Mouse (Mus musculus) midbrain, embryonic 16.5 days (tissue): Measurements from ENCODE around the gene Notum. TPM values are rescaled to one million over a fixed set of nuclear protein-coding genes. Genes with fewer than 3 reads are reported as not detected.

Experiments
- ATAC-seq: fragments of 200-750 bp; cut with Nextera tagmentation; 2 replicates; pipeline ENCODE4 v1.8.0; 2017; ENCODE audit warnings: moderate TSS enrichment
- H3K27ac ChIP-seq: fragments of 300-500 bp; sonication (generic); 2 replicates; pipeline ENCODE4 v1.5.1; 2014; ENCODE audit warnings: mild to moderate bottlenecking, low read length, mixed read lengths
- H3K27me3 ChIP-seq: fragments of 300-500 bp; sonication (generic); 2 replicates; pipeline ENCODE4 v1.6.1; 2014; ENCODE audit warnings: low read depth, low read length, mixed read lengths; ENCODE audit not compliant: control insufficient read depth, insufficient read depth
- H3K36me3 ChIP-seq: fragments of 300-500 bp; sonication (generic); 2 replicates; pipeline ENCODE4 v1.6.1; 2014; ENCODE audit warnings: mild to moderate bottlenecking, low read length, moderate library complexity, mixed read lengths; ENCODE audit not compliant: control insufficient read depth, insufficient read depth
- H3K4me1 ChIP-seq: fragments of 300-500 bp; sonication (generic); 2 replicates; pipeline ENCODE4 v1.6.1; 2014; ENCODE audit warnings: mild to moderate bottlenecking, low read length, mixed read lengths; ENCODE audit not compliant: control insufficient read depth, insufficient read depth
- H3K4me2 ChIP-seq: fragments of 300-500 bp; sonication (generic); 2 replicates; pipeline ENCODE4 v1.6.1; 2014; ENCODE audit warnings: mild to moderate bottlenecking, low read length, mixed read lengths
- H3K4me3 ChIP-seq: fragments of 300-500 bp; sonication (generic); 2 replicates; pipeline ENCODE4 v1.5.1; 2014; ENCODE audit warnings: low read depth, mild to moderate bottlenecking, low read length, moderate library complexity, mixed read lengths
- H3K9ac ChIP-seq: fragments of 300-500 bp; sonication (generic); 2 replicates; pipeline ENCODE4 v1.6.1; 2014; ENCODE audit warnings: low read depth, low read length, mixed read lengths
- H3K9me3 ChIP-seq: fragments of 300-500 bp; sonication (generic); replicated peaks from 2 replicates; pipeline ENCODE4 v1.6.1; 2014; ENCODE audit warnings: mild to moderate bottlenecking, low read length, mixed read lengths; ENCODE audit not compliant: control insufficient read depth, poor library complexity, severe bottlenecking
- WGBS: fragments of 180-500 bp; shearing (Covaris S2); extraction: QIAGEN DNeasy Blood & Tissue Kit; methylation state at CpG from one replicate; pipeline ENCODE4 v1.1.7; 2014; 5-methylcytosine and 5-hydroxymethylcytosine counted together
- polyA plus RNA-seq: library from polyadenylated mRNA; unstranded; fragments of >200 nt; fragmentation: Nextera tagmentation; extraction: Ambion mirVana; gene quantifications from 2 replicates; pipeline ENCODE4 v1.2.1, GENCODE M21; 2015

The Notum gene
- polyA plus RNA-seq, 1 experiment from 2014 or later: 1.9 TPM

- H3K4me2 ChIP-seq: no peak overlapping the region
- peaks cover 57% of the 10 kb centered on the region for H3K27me3 ChIP-seq
- H3K4me1 ChIP-seq: peaks cover 11% of the 10 kb centered on the region; the same call in 1 of the 2 replicates
- WGBS: 48% methylated on average over 5 of the region's 5 CpGs
- ATAC-seq: no peak
- no peaks in the 10 kb centered on the region for H3K9me3 ChIP-seq
- H3K36me3 ChIP-seq: no peaks in the 10 kb centered on the region
- no peak overlapping the region for H3K9ac ChIP-seq
- no peak overlapping the region for H3K4me3 ChIP-seq
- H3K27ac ChIP-seq: no peak overlapping the region
Observed at GRCm38 (mm10) chr11:120663714-120664113, 2.7 kb upstream of the Notum start.

- Histone ChIP-seq H3K4me2 (no peak overlapping the region), H3K9me3 (no peaks in the 10 kb centered on the region), H3K27me3 (peaks cover 67% of the 10 kb centered on the region), H3K36me3 (no peaks in the 10 kb centered on the region), H3K9ac (no peak overlapping the region), H3K4me3 (no peak overlapping the region), H3K27ac (no peak overlapping the region), H3K4me1 (peaks cover 11% of the 10 kb centered on the region; the same call in 1 of the 2 replicates)
- 22% methylated on average over 6 of the region's 6 CpGs for WGBS
- no peak for ATAC-seq
Observed at GRCm38 (mm10) chr11:120662759-120663158, 1.8 kb upstream of the Notum start.

GRCm38 (mm10) chr11:120660301-120661075 lies 487 bp downstream of the Notum start:
- peak overlapping the region; percentile 44; the same call in 1 of the 2 replicates for H3K9ac ChIP-seq
- H3K36me3 ChIP-seq: no peaks in the 10 kb centered on the region
- under 1% methylated on average over 93 of the region's 95 CpGs for WGBS
- no peaks in the 10 kb centered on the region for H3K9me3 ChIP-seq
- peak overlapping the region; percentile 58 for H3K4me2 ChIP-seq
- peak overlapping the region; percentile 36 for H3K4me3 ChIP-seq
- peaks cover 79% of the 10 kb centered on the region for H3K27me3 ChIP-seq
- H3K27ac ChIP-seq: no peak overlapping the region
- H3K4me1 ChIP-seq: peaks cover 11% of the 10 kb centered on the region; the same call in 1 of the 2 replicates
- ATAC-seq: no peak

- Histone ChIP-seq H3K9ac (0 out of 2 replicates have a peak overlapping the region, but pooled peaks have one; percentile 44), H3K4me2 (peak overlapping the region; percentile 58), H3K27ac (no peak overlapping the region), H3K4me1 (peaks cover 11% of the 10 kb centered on the region; the same call in 1 of the 2 replicates), H3K4me3 (peak overlapping the region; percentile 36), H3K36me3 (no peaks in the 10 kb centered on the region), H3K27me3 (peaks cover 73% of the 10 kb centered on the region), H3K9me3 (no peaks in the 10 kb centered on the region)
- ATAC-seq: no peak
- WGBS: 2% methylated on average over 49 of the region's 50 CpGs
Observed at GRCm38 (mm10) chr11:120659509-120660300, 1.3 kb downstream of the Notum start.

- Histone ChIP-seq H3K27ac (no peak overlapping the region), H3K27me3 (peaks cover 73% of the 10 kb centered on the region), H3K4me3 (no peak overlapping the region), H3K9me3 (no peaks in the 10 kb centered on the region), H3K36me3 (no peaks in the 10 kb centered on the region), H3K4me1 (peaks cover 11% of the 10 kb centered on the region; the same call in 1 of the 2 replicates), H3K9ac (no peak overlapping the region), H3K4me2 (no peak overlapping the region)
- no peak for ATAC-seq
- WGBS: 4% methylated on average over 24 of the region's 24 CpGs
Observed at GRCm38 (mm10) chr11:120658876-120659410, 2.0 kb downstream of the Notum start.

- WGBS: 91% methylated on average over 4 of the region's 4 CpGs
- no peak overlapping the region for H3K27ac ChIP-seq
- peaks cover 58% of the 10 kb centered on the region for H3K27me3 ChIP-seq
- no peak overlapping the region for H3K9ac ChIP-seq
- peaks cover 11% of the 10 kb centered on the region; the same call in 1 of the 2 replicates for H3K4me1 ChIP-seq
- ATAC-seq: no peak
- no peaks in the 10 kb centered on the region for H3K36me3 ChIP-seq
- no peak overlapping the region for H3K4me3 ChIP-seq
- no peak overlapping the region for H3K4me2 ChIP-seq
- H3K9me3 ChIP-seq: no peaks in the 10 kb centered on the region
Observed at GRCm38 (mm10) chr11:120657301-120657700, 3.7 kb downstream of the Notum start.

GRCm38 (mm10) chr11:120654741-120655140 lies 6.2 kb downstream of the Notum start:
- no peak overlapping the region for H3K9ac ChIP-seq
- H3K27ac ChIP-seq: no peak overlapping the region
- no peaks in the 10 kb centered on the region; the same call in 1 of the 2 replicates for H3K4me1 ChIP-seq
- H3K4me2 ChIP-seq: no peak overlapping the region
- 88% methylated on average over 3 of the region's 3 CpGs for WGBS
- H3K36me3 ChIP-seq: no peaks in the 10 kb centered on the region
- no peak for ATAC-seq
- no peaks in the 10 kb centered on the region for H3K9me3 ChIP-seq
- peaks cover 33% of the 10 kb centered on the region for H3K27me3 ChIP-seq
- no peak overlapping the region for H3K4me3 ChIP-seq

GRCm38 (mm10) chr11:120651872-120652271 lies 9.1 kb downstream of the Notum start:
- ATAC-seq: no peak
- Histone ChIP-seq H3K27me3 (peaks cover 4% of the 10 kb centered on the region; the same call in 1 of the 2 replicates), H3K9ac (no peak overlapping the region), H3K4me2 (no peak overlapping the region), H3K27ac (no peak overlapping the region), H3K36me3 (no peaks in the 10 kb centered on the region), H3K9me3 (no peaks in the 10 kb centered on the region), H3K4me3 (no peak overlapping the region), H3K4me1 (0 out of 2 replicates have a peak, but pooled peaks cover 2% of the 10 kb centered on the region)
- 70% methylated on average over 3 of the region's 3 CpGs for WGBS
